Mouse (Mus musculus): Measurements from ENCODE around the gene Ces5a.

Gene Ces5a

DNA sequence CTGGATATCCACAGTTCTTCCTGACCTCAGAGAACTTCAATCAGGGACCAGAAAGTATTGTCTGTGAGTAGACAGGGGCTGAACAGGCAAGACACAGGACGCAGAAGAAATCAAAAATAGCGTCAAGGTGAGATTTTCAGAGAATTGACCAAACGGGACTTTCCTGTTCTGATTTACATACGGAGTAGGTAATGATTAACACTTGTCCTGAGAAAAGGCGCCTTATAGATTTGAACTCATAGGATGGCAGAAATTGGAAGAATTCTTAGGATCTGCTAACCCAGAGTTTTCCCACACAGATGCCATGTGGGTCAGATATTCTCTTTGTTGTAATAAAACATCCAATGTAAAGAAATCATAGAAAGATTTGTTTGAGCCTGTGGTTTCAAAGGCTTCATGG is at the start of gene Ces5a:
Ces5a (minus strand) TSS at position 101 of the 400 bp plus-strand sequence.
- no peak for DNase-seq (ENCODE audit: low spot score)

DNA sequence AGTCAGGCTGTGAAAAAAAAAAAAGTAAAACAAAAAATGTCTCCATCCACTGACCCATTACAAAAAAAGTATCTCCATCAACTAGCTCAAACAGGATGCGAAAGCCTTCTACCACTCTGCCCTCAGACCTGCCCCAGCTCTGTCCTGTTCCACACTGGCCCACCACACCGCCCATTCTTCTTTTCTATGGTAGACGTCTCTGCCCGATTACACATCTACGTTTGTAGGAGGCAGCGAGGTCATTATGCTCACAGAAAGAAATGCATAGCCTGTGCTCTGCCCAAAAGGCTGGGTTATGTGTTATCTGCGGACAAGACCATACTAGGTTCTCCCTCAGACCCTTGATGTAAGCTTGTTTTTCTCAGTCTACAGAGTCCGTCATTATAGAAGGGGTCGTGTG is 37.2 kb upstream of the Ces5a start:
- DNase-seq (ENCODE audit: low spot score), result no peak

DNA sequence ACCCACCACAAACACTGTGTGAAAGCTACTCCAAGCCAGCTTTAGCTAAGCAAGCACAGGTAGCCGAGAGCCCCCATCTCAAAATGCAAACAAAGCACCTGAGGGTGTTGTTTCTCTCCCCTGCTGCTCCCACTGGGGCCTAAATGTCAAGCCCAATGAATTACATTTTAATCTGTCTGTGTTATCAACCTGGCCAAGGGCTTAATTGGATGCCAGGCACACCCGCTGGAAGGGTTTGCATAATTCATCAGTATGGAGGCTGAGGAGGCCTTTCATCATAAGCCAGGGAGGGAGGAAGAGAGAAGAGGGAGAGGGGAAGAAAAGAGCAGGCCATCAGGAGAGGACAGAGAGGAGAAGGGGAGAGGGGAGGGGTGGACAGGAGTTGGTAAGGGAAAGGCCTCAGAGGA is 36.5 kb upstream of the Ces5a start:
- DNase-seq (ENCODE audit: low spot score), result peak; percentile 10

DNA sequence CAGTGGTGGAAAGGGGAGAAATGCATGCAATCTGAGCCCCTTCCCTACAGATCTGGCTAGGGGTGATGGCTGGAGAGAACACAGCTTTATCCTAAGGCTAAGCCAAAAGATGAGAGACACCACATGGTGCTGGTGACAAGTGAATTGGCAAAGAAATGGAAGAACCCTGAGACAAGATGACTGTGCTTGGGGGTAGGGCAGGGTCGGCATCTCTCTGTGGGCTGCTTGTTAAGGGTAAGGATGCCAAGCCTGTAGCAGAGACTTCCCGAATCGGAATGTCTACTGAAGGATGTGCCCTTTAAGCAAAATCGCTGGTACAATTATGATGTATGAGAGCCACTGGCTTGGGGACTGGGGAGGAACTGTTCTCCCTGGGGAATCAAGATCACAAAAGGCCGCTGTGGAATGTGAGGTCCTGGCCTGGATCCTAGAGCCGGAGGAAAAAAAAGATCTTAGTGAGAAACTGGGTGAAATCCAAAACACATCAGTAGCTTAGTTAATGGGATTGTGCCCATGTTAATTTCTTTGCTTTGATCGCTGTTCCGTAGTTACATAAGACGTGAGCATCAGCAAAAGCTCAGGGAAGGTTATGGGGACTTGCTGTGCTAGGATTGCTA is 35.8 kb upstream of the Ces5a start:
- no peak for DNase-seq (ENCODE audit: low spot score)

DNA sequence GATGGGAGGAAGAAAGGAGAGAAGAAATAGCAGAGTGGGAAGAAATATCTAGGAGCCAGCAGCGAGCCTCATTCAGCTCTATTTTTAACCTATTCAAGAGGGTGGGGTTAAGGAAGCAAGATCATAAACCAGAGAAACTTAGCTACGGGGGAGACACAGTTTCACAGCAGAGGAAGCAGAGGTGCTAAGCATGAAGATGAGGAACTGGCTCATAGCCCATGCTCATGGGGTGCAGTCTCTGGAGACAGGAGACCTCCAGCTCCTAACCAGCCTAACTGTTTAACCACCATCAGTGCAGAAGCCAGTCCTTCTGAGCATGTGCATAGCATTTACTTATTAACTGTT is 34.5 kb upstream of the Ces5a start:
- DNase-seq (ENCODE audit: low spot score), result no peak

DNA sequence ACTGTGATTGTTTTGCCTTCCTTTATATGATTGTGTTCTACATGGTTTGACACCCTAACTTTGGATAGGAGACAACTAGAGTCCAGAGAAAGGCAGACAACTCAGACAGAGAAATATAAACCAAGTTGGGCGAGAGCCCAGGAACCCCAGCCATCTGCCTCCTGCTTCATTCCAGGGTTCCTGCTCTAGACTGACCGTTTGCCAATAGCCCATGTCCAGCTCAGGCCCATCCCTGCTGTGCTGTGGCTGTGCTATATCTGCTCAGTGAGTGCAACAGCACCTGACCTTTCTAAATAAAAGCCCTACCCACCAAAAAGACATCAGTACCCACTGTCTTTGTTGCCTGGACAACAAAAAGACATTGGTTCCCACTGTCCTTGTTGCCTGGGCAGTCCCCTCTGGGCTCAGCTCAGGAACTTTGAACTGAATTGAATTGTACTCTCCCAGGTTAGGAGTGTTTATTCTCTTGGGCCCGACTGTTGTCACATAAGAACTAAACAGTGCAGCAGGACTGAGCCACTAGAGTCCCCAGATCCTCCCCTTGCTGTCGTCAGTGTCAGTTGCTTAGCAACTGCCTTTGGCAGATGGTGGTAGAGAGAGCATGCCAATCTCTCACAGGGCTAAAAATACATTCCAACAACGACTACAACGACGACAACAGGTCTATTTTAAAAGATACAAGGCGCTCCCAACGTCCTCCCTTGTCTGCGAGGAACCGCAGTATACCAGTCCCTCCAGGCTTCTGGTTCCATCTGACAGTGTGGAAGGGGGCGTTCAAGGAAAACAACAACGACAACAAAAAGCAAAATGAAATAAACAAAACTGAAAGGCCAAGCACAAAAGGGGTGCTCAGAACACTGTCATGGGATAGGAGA is 33.9 kb upstream of the Ces5a start:
- DNase-seq (ENCODE audit: low spot score), result peak; percentile 49

DNA sequence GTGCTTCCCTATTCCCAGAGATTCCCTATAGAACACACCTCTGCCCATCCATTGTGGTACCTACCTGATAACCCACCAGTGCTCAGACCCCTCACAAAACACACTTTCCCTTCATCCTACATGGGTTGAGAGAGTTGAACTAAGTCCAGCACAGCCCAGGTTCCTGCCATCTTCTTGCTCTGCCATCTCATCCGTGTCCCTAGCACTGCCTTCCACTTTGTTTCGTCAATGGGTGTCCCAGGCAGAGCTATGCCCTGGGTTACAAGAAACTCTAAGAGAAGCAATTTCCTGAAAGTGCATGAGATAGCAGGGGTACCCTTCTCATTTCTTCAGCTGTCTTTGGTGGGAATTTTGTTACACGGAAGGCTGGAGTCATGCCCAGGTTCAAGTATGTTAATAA is 33.0 kb upstream of the Ces5a start:
- DNase-seq (ENCODE audit: low spot score), result no peak

DNA sequence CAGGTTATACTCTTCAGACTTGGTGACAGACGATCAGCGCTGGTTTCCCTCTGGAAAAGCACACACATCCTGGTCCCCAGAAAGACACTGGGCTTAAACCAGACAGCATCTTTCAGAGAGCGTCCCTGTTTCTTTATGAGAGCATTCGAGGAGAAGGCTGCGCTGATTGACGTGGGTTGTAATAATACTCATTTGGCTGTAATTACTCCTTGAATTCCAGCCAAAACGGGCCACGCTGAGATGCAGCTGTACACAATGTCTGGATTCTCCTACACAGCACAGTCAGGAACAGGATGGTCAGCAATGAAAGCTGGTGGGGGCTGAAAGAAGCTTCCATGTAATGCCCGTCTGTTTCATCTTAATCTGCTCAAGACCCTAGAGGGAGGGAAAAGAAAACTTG is 31.5 kb upstream of the Ces5a start:
- no peak for DNase-seq (ENCODE audit: low spot score)

DNA sequence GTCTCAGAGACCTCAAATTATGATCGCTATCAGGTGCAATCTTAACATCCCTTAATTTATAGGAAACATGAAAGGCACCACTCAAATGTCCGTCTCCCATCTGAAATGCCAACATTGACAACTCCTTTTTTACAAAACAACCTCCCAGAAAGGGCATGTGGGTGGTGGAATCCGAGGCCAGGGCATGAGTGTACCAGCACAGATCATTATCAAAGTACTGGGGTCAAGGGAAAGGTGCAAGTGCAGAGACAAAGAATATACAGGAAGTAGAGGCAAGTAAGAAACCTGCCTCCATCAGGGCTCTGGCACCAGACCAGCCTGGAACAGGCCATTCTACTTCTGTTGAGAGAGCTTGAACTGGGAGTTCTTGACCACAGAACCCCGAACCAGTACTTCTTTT is 29.0 kb upstream of the Ces5a start:
- DNase-seq (ENCODE audit: low spot score), result no peak

DNA sequence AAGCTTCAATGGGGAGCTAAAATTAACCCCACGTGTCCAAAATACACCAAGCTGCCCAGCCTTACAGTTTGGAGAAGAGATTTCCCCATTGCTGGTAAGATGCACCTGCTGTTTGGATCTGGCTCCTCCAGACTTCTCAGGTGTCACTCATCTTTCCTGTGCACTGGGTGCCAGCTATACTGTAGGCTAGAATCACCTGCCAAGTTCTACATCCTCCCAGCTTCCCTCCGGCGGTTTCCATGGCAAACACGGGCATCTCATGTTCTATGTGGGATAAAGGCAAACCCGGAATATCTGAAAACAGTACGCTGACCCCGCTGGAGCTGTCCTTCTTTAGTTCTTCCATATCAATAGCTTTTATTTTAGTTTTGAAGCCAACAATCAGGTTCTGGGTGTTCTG is 27.9 kb upstream of the Ces5a start:
- DNase-seq (ENCODE audit: low spot score), result no peak

DNA sequence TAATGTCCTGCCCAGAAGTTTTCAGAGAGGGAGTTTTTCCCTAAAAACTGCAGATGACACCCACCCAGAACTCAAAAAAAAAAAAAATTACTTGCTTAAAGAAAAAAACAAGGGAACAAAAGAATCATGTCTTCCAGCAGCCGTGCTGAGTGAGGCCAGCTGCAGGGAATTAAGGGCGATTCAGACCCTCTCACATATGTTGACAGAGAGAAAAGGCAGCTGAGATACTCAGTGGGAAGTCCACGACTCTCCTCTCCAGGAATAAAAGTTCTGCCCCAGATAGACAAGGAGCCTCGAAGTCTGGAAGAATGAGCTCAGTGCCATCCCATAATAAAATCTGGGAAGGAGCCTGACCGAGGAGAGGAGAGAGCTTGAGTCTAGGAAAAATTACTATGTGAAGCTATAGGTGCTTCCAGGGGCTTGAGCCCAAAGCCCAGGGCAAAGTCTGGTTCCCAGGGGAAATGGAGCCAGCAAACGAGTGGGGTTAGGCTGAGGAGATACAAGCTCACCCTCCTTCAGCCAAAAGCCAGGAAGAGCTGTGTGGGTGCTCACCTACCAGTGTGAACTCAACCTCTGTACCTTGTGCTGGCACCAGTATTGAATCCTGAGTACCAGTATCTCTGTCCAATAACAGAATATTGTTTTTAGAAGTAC is 27.1 kb upstream of the Ces5a start:
- DNase-seq (ENCODE audit: low spot score), result no peak

DNA sequence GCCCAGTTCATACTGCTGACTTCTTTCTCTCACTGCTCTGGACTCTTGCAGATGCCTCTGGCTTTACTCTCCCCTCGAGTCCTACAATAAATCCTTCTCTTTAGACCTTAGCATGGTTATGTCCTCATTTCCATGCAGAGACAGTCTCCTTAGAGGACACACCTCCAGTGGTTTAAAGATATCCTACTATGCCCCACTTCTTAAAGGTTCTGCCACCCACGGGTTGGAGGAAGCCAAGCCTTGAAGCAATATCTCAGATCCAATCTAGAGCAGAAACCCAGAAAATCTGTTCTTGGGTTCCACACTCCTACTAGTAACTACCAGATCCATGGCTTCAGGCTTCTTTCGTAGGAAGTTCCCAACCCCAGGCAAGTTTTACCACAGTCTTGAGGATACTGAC is 25.6 kb upstream of the Ces5a start:
- no peak for DNase-seq (ENCODE audit: low spot score)

DNA sequence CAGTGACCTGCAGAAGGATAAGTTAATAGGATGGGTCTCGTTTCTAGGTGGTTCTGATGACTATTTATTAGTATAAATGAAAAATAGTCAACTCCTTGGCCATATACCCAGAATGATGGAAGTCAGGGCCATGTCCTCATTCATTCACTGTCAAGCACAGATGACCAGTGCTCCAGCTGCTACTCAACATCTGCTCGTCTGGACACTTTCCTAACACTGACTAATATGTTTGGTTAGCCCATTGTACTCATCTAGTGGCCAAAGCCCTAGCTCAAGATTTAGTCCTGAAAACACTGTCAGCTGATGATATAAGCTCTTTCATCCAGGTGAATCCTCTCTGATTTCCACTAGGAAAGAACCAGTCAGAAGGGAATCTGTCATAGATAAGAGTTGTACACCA is 24.1 kb upstream of the Ces5a start:
- no peak for DNase-seq (ENCODE audit: low spot score)

DNA sequence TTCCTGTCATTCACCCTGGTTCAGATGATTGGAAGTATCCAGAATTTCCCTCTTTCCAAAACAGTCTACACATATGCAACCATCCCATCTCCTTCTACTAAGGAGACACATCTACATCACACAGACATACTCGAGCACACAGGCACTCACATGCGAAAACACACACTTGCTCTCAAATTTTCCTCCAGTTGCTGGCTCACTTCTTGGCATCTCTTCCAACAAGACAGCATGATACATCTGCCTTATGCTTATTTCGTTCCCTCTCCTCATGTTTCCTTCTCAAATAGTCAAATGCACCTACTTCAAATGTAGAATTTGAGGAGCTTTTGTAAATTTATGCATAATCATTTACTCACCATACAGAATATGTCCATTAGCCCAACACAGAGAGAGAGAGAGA is 33.0 kb downstream of the Ces5a start:
- DNase-seq (ENCODE audit: low spot score), result no peak

DNA sequence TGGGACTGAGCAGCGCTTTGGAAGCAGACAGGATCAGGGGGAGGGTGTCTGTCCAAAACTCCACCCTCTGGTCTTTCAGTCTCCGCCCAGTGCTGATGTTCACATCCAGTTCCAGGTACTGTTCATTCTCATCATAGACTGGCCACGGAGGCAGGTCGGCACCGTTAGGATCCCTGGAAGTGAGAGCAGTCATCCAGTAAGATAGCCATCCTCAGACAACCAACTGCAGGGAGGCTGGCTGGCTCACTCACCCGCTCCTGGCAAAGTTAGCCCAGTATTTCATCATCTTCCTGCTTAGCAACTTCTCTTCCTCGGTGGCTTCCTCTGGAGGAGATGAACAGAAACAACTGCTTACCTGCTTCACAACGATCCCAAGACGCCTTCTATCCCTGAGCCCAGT is 36.2 kb downstream of the Ces5a start:
- DNase-seq (ENCODE audit: low spot score), result no peak

DNA sequence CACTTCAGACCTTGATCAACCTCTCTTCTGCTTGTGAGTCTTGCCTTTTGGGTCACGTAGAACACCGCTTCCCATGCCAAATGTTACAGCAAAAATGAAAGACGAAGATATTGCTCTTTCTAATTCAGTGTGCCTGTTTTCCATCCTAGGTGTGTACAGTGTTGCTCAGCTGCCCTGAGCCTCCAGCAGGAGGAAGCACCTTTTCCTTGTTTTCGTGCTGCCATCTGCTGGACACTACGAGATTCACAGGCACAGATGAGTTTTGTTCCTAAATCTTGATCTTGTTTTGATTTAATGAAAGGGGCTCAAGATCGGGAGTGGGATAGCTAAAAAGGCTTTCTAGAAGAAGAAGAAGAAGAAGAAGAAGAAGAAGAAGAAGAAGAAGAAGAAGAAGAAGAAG is 40.3 kb downstream of the Ces5a start:
- DNase-seq (ENCODE audit: low spot score), result peak; percentile 78

DNA sequence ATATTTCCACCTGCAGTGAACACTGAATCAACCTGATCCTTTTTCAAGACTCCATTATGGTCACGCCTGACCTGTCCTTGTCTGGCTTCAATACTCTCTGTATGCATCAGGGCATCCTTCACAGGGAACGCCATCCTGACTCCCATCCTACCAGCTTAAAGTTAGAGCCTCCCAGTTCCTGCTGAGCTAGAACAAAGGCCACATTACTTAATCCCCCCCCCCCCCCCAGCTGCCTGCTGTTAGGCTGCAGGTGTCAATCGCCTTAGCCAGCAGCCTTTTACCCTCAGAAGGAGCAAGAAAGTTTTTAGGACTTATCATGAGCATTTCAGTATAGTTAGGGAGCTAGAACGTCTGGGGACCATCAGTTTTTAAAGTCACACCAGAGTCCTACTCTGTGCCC is 46.9 kb downstream of the Ces5a start:
- no peak for DNase-seq (ENCODE audit: low spot score)

DNA sequence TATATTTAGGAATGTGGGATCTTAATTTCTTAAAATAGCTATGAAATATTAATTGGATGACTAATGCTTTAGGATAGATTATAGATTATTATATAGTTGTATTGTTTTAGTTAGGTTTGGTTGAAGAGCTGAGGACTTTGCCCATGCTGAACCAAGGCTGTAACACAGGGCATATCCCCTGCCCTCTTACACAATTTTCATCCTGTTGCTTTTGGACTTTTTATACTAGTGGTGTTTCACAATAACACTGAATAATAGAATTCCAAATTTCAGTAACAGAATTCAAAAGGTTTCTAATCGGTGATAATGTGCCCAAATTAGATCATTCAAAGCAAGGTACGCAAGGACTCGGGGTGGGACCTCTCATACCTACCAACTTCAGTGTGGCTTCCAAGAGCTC is 57.4 kb downstream of the Ces5a start:
- DNase-seq (ENCODE audit: low spot score), result no peak

DNA sequence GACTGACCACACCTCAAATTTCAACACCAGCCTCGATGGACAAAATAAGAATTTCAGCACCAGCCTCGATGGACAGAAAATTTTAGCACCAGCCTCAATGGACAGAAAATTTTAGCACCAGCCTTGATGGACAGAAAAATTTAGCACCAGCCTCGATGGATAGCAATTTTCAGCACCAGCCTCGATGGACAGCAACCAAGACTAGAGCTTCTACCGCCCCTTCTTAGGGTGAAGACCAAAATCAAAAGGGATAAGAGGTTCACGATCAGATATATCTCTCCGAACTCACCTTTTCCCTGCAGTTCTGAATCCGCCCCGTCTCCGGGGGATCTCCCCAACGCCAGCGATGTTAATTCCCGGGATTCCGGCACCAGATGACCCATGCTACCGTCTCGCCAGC is 65.9 kb downstream of the Ces5a start:
- peak; percentile 27 for DNase-seq (ENCODE audit: low spot score)

DNA sequence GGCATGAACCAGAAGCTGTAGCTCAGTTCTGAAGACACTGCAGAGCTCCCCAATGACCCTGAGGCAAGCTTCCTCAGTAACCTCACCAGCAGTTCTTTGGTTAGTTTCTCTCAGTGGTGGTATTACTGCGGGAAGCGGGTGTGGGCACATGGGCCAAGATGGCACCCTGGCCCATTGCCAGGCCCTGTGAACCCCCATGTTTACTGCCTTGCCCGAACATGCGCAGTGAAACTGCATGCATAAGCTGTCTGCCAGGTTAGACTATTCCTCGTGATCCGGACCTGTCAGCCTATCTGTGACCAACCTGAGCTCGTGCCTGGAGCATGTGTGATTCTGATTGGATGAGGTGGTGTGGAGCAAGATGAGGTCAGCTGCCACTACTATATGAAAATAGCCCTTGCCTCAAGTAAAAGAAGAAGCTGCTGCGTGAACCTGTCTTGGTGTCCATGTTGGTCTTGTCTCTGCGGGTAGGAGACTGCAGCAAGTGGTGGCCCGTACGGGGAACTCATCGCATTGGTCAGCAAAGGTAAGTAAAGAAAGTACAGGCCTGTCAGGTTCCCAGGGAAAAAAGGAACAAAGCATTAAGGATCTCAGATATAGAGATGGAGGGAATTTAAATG is 81.3 kb downstream of the Ces5a start:
- no peak for DNase-seq (ENCODE audit: low spot score)

Data from embryo, embryonic 10.5 days (tissue).